Mouse (Mus musculus) Patski (cell line): ENCODE data around the gene 2010111I01Rik. TPM values are rescaled to one million over a fixed set of nuclear protein-coding genes. Genes with fewer than 3 reads are reported as not detected.
A peak's percentile ranks its signal among the peaks of the same experiment; 100 is the strongest.

ENCODE experiments used
- ATAC-seq: fragments of 100-300 bp; one replicate; pipeline ENCODE4 v1.8.0; 2021
- CTCF ChIA-PET: fragments of 350-600 bp; sonication (Branson Sonifier 250); formaldehyde crosslinking; loops from one replicate; lab custom pipeline; 2022; ENCODE audit warnings: inconsistent platforms; lab: Charles Lee
- POLR2A ChIA-PET: fragments of 350-600 bp; sonication (Branson Sonifier 250); formaldehyde crosslinking; loops from one replicate; lab custom pipeline; 2022; ENCODE audit warnings: antibody characterized with exemption, inconsistent platforms; lab: Charles Lee
- DNase-seq: peaks from one replicate; pipeline ENCODE4 v3.0.0-alpha.2; 2011; ENCODE audit warnings: low read depth, low spot score
- H3K27me3 ChIP-seq: fragments of 371-371 bp; one replicate; pipeline ENCODE4 v1.5.1; 2021
- CTCF ChIP-seq: fragments of 100-300 bp; IDR thresholded peaks from one replicate; pipeline ENCODE4 v1.5.1; 2021
- in situ Hi-C: fragments of 300-500 bp; cut with MboI; formaldehyde crosslinking; loops from 3 replicates; pipeline ENCODE4 v1.11.1; 2018; ENCODE audit warnings: low pct_unique_long_range_greater_than_20kb, mixed read lengths
- polyA plus RNA-seq: library from polyadenylated mRNA; unstranded; gene quantifications from one replicate; pipeline ENCODE4 v1.2.3, GENCODE M21; 2021

2010111I01Rik gene
- polyA plus RNA-seq, 1 experiment from 2014 or later, result 98.5 TPM

DNA sequence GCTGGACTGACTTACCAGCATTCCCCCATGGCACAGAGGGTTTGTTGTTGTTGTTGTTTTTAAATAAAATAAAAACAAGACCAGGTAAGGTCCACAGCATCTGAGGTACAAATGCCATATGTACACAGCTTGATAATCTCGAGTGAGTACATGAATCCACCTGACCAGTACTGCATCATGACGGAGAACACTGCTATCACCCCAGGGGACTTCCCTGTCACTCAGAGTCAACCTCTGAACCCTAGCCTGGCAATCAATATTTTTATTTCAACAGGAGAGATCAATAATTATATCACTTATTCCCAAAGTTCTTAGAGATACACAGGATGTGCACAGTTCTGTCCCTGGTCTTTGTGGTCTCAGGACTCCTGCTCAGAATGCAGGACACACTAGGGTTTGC lies 361.3 kb downstream of the 2010111I01Rik start:
- no peak for ATAC-seq
- POLR2A ChIA-PET, result no interaction called here
- CTCF ChIA-PET, result interaction anchor here (1.2 kb wide), 1 partner anchor 49 kb away, joined by 3 read pairs; no protein-coding TSS in a partner anchor
- TF ChIP-seq CTCF, result no peak
- no peaks in the 10 kb centered on the region for H3K27me3 ChIP-seq
- DNase-seq, result no peak
- in situ Hi-C loops, result loop anchor here (5.0 kb wide), 1 partner anchor 84 kb away; no protein-coding TSS in a partner anchor

DNA sequence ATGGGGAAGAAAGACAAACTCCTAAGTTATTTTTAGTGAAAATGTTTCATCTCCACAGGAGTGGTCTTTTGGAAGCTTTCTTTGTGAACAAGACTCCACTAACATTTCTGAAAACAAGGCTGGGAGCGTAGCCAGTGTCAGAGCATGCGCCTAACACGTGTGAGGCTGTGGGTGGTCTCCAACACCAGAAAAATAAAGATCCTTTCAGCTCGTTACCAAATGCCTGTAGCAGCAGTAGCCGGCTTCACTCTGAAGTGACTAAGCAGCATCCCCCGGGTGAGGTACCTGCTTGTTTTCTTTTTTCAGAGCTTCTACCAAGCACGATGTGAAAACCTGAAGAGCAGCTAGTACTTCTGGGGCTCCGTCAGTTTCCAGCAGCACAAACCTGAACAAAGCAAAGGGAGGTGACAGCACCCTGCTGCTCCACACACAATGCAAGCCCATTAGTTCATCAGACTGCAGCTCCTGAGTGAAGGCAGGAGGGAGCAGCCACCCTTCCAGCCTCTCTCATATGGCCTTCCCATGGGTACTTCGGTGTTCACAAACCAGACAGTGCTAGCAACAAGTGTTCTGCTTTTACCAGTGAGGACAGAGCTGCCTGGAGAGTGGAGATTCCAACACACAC lies 365.7 kb downstream of the 2010111I01Rik start:
- in situ Hi-C loops, result loop anchor here (5.0 kb wide), 1 partner anchor 403 kb away; no protein-coding TSS in a partner anchor
- H3K27me3 ChIP-seq, result no peaks in the 10 kb centered on the region
- no peak for DNase-seq
- CTCF ChIA-PET, result interaction anchor here (0.6 to 7.2 kb wide), 12 partner anchors 16 to 410 kb away, joined by 3 to 54 read pairs (median 4); no protein-coding TSS in a partner anchor
- POLR2A ChIA-PET, result interaction anchor here (0.8 to 1.2 kb wide), 3 partner anchors 17 to 53 kb away, joined by 3 read pairs; no protein-coding TSS in a partner anchor
- TF ChIP-seq CTCF, result no peak
- ATAC-seq, result no peak

DNA sequence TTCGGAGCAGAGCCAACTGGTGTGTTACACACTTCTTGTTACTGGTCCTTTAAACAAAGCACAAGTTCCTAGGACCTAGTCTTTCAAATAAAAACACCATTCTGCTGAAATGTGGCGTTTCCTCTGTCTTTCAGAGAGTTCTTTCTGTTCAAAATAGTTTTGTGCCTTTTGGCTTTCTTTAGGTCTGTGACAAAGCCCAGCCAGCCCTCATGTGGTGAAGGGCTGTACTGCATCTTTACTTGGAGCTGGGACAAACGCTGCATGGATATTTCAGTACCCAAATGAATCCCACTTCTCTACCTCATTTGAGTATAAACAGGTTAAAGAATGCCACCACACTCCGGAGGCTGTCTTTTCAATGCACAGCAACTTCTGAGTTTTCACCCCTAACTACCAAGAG lies 366.7 kb downstream of the 2010111I01Rik start:
- peak; percentile 86 for TF ChIP-seq CTCF
- ChIA-PET CTCF (interaction anchor here (0.5 to 7.2 kb wide), 16 partner anchors 13 to 411 kb away, joined by 3 to 54 read pairs (median 4); no protein-coding TSS in a partner anchor), POLR2A (no interaction called here)
- H3K27me3 ChIP-seq, result no peaks in the 10 kb centered on the region
- DNase-seq (no peak), ATAC-seq (peak; percentile 71)
- in situ Hi-C loops, result loop anchor here (5.0 kb wide), 1 partner anchor 404 kb away; no protein-coding TSS in a partner anchor

DNA sequence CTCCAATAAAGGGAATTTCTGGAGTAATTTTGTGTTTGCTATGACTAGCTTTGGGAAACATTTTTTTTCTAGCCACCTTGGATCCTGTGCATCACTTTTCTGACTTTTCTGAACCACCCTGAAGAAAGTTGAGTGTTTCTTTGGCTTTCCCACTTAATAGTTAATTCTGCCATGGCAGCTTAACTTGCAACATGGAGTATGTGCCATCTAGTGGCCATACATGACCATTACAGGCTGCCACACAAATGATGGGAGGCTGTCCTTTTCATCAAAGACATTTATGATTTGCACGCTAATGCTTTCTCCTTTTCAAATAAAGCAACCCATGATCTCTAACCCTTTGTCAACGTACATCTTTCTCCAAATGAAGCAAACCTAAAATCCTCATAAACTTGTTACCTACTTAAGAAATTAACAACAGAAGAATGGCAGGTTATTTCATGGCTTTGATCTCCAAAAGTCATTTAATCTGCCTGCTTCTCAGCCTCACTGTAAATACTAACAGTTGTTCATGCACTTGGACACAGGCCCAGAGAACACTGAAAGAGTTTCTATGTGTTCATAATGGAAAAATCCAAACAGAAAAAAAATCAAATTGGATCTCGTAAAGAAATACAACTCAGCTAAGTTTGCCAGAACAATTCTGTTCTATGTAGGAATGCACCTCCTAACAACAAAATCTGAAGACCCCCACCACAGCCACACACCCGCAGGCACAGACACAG lies 368.0 kb downstream of the 2010111I01Rik start:
- no peak for DNase-seq
- no peaks in the 10 kb centered on the region for H3K27me3 ChIP-seq
- in situ Hi-C loops, result loop anchor here (5.0 kb wide), 1 partner anchor 405 kb away; no protein-coding TSS in a partner anchor
- no peak for ATAC-seq
- ChIA-PET POLR2A (interaction anchor here (0.7 kb wide), 1 partner anchor 287 kb away, joined by 3 read pairs; no protein-coding TSS in a partner anchor), CTCF (interaction anchor here (0.9 to 7.2 kb wide), 17 partner anchors 9 to 427 kb away, joined by 3 to 54 read pairs (median 4); no protein-coding TSS in a partner anchor)
- peak; percentile 93 for TF ChIP-seq CTCF

DNA sequence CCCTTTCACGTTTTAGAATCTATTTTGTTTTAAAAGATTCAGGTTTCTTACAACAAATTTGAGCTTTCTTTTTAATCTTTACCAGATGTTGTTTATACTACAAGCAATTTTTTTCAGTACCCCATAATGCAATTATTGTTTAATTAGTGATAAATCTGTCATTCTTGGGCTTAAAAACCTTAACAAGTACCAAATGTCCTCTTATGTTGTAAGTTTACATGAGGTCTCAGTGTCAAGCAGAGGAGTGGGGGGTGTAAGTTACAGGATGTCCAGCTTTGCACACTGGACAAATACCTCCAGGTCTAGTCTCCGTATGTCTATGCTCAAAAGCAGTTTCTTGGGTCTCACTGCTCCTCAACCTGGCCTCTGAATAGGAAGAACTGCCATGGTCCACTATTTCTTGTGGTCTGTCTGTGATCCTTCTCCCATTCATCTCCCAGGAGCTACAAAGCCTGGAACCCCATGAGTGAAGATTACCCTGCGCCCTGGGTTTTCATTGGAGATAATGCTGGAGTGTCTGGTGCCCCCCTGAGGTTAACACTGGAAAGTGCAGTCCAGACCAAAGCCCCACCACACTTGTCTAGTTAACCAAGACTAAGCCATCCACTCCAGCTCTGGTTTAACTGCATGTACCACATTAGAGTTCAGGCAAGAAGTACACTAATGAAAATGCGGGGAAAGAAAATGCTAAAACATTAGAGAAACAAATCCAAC lies 370.9 kb downstream of the 2010111I01Rik start:
- ChIA-PET POLR2A (interaction anchor here (0.6 kb wide), 1 partner anchor 91 kb away, joined by 3 read pairs; no protein-coding TSS in a partner anchor), CTCF (interaction anchor here (0.6 to 3.4 kb wide), 11 partner anchors 13 to 418 kb away, joined by 3 to 26 read pairs (median 3); no protein-coding TSS in a partner anchor)
- DNase-seq, result no peak
- H3K27me3 ChIP-seq, result no peaks in the 10 kb centered on the region
- in situ Hi-C loops, result no loop called here
- TF ChIP-seq CTCF, result peak; percentile 75
- no peak for ATAC-seq

DNA sequence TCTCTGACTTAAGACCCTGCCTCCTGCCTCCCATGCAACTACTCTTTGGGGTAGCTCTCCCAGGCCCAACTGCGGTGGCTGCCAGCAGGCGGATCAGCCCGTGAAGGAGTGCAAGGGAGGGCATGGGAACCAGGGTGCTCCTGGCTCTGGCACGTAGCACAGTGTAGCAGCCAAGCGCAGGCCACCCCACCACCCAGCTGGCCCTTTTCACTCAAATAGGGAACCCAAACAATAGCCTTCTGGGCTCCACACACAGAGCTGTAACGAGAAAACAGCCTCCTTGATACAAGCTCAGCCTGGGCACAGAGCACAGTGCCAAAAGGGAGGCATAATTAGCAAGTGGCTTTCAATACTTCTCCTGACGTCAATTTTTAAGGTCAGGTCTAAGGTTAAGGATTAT lies 371.6 kb downstream of the 2010111I01Rik start:
- H3K27me3 ChIP-seq, result no peaks in the 10 kb centered on the region

DNA sequence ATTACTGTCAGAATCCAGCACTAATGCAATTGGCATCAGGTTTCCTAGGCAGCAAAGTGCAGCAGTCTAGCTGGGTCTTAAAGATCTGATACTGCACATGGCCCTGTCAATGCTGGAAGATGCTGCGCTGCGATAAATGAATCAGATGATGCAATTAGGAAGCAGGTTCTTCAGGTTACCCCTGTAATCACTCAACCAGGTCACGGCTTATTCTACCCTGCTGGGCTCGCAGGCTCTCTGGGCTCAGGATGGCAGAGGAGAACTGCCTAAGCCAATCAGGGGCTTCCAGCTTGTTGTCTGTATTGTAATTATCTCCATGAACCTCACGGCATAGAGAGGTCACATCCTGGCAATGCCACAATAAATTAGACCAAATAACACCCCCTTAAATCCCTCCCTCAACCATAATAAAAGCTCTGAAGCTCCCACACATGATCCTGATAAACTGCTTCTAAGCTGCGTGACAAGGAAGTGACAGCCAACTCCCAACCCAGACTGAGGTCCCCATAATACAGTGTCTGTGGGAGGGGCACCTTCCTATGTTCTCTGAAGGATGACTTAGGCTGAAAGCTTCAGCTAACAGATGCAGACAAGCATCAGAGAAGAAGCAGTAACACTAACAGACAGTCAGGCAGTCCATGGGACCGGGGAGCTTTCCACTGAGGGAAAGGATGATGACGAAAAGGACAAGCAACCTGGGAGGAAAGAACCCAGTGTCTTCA lies 372.7 kb downstream of the 2010111I01Rik start:
- TF ChIP-seq CTCF, result no peak
- no peak for DNase-seq
- CTCF ChIA-PET, result interaction anchor here (0.9 to 3.4 kb wide), 4 partner anchors 20 to 410 kb away, joined by 3 to 26 read pairs (median 12); no protein-coding TSS in a partner anchor
- no peaks in the 10 kb centered on the region for H3K27me3 ChIP-seq
- no peak for ATAC-seq
- in situ Hi-C loops, result no loop called here
- POLR2A ChIA-PET, result no interaction called here

More for the DNA sequence above, 371.6 kb downstream of the 2010111I01Rik start:
- TF ChIP-seq CTCF, result no peak
- in situ Hi-C loops, result no loop called here
- DNase-seq, result no peak
- no peak for ATAC-seq
- ChIA-PET CTCF (interaction anchor here (0.7 to 3.4 kb wide), 6 partner anchors 12 to 416 kb away, joined by 3 to 26 read pairs (median 4); no protein-coding TSS in a partner anchor), POLR2A (interaction anchor here (0.6 kb wide), 1 partner anchor 92 kb away, joined by 3 read pairs; no protein-coding TSS in a partner anchor)

DNA sequence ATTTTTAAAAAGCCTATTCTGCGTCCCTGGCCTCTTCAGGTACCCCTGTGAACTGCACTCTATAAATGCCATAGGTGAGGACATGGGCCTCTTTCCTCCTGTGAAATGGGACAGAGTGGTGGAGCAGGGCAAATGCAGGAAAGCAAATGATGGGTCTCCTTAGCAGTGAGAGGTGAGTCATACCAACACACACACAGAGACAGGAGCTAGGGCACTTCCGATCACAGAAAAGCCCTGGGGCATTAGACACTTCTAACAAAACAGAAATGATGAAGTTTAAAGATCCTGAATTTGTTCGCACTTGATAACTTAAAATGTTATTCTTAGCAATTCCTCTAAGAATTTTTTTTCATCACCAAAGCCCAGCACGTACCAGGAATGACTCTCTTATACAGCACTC lies 375.3 kb downstream of the 2010111I01Rik start:
- TF ChIP-seq CTCF, result no peak
- POLR2A ChIA-PET, result no interaction called here
- CTCF ChIA-PET, result interaction anchor here (2.8 kb wide), 1 partner anchor 17 kb away, joined by 13 read pairs; no protein-coding TSS in a partner anchor
- DNase-seq, result no peak
- ATAC-seq, result no peak
- no peaks in the 10 kb centered on the region for H3K27me3 ChIP-seq
- in situ Hi-C loops, result loop anchor here (10.0 kb wide), 1 partner anchor 695 kb away; no protein-coding TSS in a partner anchor

DNA sequence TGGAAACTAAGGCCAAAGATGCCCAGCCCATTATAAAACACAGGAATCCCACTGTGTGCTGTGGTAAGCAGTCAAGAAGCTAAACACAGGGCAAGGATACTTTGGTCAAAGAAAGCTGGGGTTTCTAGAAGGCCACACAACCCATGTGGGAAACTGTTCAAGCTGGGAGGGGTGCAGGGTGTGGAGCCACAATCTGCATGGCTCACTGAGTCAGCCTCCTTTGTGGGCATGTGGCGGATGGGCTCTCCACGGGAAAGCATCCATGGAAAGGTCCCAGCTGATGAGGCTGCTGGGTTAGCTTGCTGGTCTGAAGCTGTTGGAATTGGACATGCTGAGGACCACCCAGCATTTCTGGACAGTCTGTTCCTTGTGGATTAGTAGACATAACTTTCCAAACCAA lies 378.1 kb downstream of the 2010111I01Rik start:
- DNase-seq, result no peak
- in situ Hi-C loops, result loop anchor here (10.0 kb wide), 1 partner anchor 692 kb away; no protein-coding TSS in a partner anchor

More for the DNA sequence above, 378.1 kb downstream of the 2010111I01Rik start:
- no peak for ATAC-seq
- CTCF ChIA-PET, result interaction anchor here (0.8 to 2.8 kb wide), 7 partner anchors 9 to 423 kb away, joined by 3 to 13 read pairs (median 4); no protein-coding TSS in a partner anchor
- no peaks in the 10 kb centered on the region for H3K27me3 ChIP-seq
- no peak for TF ChIP-seq CTCF
- POLR2A ChIA-PET, result no interaction called here
